Mouse (Mus musculus): ENCODE measurements around the gene Slc51a.
"Not testable (repeated sequence)": the region's sequence is repeated elsewhere in the genome, so short reads cannot be mapped to it uniquely, and the experiment has no call there.

The Slc51a gene

DNA sequence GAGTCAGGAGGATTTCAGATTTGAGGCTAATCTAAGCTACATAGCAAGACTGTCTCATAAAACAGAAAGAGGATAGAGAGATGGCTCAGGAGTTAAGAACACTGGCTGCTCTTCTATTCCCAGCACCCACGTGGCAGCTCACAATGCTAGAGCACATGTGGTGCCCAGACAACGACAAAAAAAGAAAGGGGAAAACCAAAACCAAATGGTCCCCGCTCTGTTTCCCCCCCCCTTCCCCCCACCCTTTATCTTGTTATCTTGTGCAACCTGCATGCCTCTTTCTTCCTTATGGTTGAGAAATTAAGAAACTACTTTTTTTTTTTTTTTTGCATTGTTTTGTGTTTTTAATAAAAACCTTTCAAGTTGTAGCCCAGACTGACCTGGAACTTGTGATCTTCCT lies 19.2 kb downstream of the Slc51a start:
- DNase-seq (ENCODE audit: low spot score) = no peak

DNA sequence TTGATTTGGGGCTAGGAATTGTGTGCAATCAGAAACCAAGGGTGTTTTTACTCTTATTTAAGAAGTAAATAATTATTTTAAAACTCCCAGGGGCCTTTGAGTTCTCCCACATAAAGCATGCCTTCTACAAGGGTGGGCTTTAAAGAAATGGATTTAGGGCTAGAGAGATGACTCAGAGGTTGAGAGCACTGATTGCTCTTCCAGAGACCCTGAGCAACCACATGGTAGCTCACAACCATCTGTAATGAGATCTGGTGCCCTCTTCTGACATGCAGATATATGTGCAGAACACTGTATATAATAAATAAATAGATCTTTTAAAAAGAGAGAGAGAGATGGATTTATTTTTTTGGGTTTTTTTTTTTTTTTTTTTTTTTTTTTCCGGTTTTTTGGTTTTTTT lies 22.8 kb downstream of the Slc51a start:
- no peak for DNase-seq (ENCODE audit: low spot score)

- no peak for DNase-seq (ENCODE audit: low spot score)
Measured at GRCm38 (mm10) chr16:32463426-32463825, 24.3 kb downstream of the Slc51a start.

DNA sequence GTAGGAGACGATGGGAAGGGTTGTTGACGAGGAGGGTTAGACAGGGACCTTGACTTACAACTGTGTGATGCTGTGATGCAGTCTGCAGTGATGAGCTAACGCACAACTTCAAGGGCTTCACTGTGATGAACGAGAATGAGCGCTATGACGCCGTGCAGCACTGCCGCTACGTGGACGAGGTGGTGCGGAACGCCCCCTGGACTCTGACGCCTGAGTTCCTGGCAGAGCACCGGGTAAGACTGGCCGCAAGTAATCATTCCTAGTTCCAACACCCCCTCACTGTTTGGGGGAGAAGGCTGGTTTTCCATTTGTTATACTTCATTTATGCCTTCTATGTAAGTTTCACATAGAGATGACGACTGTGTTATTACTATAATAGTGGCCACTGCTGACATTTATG lies 24.7 kb downstream of the Slc51a start:
- no peak for DNase-seq (ENCODE audit: low spot score)

GRCm38 (mm10) chr16:32461713-32462112 lies 26.0 kb downstream of the Slc51a start:
- DNase-seq (ENCODE audit: low spot score) = no peak

DNA sequence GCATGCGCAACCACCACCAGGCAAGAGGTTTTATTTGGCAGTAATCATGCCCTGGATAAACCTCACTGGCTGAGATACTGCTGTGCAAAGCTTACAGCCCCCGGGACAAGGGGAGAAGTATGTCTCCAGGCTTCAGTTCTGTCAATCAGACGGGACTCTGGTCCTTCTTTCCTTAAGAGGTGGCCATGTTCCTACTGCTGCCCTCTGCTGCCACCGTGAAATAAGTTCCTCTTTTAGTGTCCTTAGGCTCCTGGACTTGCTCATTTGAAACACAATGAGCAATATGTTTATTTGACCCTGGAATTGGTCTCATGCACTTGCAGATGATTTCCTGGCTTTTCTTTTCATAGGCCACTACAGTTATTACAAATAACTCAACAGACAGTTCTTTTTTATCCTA lies 27.2 kb downstream of the Slc51a start:
- DNase-seq (ENCODE audit: low spot score) = no peak

- DNase-seq (ENCODE audit: low spot score) = no peak
Measured at GRCm38 (mm10) chr16:32457589-32458386, 29.9 kb downstream of the Slc51a start.

- DNase-seq (ENCODE audit: low spot score) = no peak
Measured at GRCm38 (mm10) chr16:32456761-32457160, 30.9 kb downstream of the Slc51a start.

DNA sequence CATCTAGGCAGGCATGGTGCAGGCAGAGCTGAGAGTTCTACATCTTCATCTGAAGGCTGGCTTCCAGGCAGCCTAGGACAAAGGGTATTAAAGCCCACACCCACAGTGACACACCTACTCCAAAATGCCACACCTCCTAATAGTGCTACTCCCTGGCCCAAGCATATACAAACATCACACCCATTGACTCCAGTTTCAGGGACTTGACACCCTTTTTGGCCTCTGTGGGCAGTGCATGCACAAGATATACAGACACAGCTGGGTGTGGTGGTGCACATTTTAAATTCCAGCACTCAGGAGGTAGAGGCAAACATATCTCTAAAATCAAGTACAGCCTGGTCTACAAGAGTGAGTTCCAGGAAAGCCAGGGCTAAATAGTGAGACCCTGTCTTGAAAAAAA lies 31.6 kb downstream of the Slc51a start:
- no peak for DNase-seq (ENCODE audit: low spot score)

GRCm38 (mm10) chr16:32454646-32455045 lies 33.0 kb downstream of the Slc51a start:
- no peak for DNase-seq (ENCODE audit: low spot score)

- no peak for DNase-seq (ENCODE audit: low spot score)
Measured at GRCm38 (mm10) chr16:32453102-32453501, 34.6 kb downstream of the Slc51a start.

DNA sequence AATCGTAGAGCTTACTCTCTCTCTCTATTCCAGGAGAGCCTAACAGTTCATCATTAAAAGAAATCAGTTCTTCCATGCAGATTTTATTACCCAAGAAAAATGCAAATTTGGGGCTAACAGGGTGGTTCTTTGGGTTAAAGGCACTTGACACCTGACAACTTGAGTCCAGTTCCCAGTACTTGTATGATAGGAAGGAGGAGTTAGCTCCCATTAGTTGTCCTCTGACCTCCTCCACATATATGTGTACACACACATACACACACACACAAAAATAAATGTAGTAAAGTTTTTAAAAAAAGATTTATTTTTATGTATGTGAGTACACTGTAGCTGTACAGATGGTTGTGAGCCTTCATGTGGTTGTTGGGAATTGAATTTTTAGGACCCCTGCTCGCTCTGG lies 37.5 kb downstream of the Slc51a start:
- no peak for DNase-seq (ENCODE audit: low spot score)

DNA sequence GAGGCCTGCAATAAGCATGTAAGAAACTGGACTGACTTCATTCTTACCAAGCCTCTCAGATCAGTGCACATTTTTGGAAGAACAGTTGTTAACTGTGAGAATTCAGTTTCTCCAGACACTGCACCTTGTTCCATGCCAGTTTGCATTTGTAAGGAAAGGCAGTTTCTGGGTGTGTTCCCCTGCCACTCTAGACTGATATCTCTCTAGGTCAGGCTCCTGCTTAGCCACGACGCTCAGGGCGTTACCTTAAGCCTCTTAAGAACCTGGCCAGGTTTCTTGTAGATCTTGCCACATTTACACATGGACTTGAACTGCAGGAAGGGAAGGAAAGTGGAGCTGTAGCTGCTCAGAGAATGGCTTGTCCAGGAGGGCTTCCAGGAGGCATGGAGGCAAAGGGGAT lies 38.0 kb downstream of the Slc51a start:
- no peak for DNase-seq (ENCODE audit: low spot score)

DNA sequence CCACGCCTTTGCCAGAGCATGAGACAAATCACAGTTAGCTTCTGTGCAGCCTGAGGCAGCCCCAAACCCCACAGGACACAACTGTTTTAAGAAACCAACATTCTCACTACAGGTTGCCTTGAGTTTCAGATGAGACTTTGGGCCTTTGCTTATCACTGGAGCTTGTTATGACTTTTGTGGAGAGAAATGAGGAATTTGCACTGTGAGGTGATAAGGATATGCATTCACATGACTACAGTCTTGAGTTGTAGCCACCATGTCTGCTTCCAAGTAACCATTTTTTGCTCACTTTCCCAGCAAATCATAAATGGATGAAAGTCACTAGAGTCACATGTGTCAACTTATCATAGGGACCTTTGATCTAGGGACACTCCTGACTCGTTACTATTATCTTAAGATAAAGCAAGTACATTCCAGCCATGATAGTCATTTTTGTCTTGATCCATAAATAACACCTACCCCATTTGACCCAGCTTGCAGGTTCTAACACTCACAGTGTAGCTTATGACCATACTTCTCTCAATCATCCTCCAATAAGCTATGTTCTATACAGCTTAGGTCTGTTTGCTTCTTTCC lies 41.0 kb downstream of the Slc51a start:
- no peak for DNase-seq (ENCODE audit: low spot score)

DNA sequence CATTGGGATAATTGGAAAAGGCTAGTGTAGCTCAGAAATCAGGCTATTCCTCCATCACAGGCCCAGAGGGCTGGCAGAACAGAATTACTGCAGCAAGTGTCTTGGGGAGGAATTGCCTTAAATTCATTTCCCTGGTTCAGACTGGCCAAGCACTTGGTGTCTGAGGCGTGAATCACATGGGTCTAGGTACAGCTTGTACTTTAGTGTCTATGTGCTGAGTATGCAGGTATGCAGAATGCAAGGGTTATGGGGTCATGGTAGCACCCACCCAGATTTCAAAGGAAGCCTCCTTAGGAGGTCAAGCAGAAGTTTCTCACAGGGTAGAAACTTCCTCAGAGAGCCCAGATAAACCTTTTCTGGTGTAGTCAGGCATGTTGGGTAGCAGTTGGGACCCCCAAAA lies 42.1 kb downstream of the Slc51a start:
- DNase-seq (ENCODE audit: low spot score) = no peak

DNA sequence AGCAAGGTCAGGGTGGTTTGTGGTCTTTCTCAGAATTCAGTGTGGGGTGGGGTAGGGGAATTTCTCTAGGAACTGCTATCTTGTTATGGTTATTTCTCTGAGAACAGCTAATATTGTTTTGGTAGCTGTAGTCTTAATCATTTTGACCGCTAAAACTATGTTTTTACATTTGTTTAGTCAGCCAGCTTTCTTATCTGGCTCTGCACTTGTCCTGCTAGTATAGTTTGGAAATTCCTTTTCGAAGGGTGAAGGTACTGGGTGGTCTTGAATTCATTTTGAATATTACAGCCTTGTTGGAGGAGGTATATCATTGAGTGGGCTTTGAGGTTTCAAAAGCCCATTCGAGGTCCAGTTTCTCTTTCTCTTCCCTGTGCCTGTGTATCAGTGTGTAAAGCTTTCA lies 43.1 kb downstream of the Slc51a start:
- DNase-seq (ENCODE audit: low spot score) = not testable (repeated sequence)

DNA sequence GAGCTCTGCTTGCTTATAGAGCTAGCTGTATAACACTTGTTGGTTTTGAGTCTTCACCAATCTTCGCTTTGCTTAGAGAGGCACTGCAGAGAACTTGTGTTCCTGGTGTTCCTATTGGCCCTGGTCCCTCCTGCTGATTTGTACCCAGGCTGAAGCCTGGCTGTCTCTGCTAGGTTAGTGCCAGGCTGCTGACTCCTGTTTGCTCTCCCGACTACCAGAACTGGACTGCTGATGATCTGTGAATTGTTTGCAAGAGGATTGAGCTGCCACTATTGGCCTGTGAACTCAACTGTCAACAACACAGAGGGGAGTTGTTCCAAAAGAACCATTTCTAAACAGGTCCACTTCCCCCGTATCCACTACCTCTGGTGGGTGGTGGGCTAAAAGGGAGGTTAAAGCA lies 46.2 kb downstream of the Slc51a start:
- no peak for DNase-seq (ENCODE audit: low spot score)

DNA sequence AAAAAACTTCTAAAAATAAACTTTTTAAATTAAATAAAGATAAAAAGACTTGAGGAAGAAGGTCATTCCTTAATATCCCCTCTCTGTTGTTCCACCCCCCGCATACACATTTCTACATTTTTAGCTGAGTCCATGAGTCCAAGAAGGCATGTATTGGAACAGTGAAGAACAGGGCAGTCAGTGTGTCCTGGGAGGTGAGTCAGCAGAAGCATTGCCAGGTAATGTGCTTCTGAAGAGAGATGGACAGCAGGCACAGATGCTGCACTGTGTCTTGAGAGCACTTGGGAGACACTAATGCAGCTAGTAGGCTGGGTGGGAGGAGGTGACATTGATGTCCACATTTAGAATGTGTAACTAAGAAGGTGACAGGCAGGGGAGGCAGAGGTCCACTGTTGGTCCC lies 50.4 kb downstream of the Slc51a start:
- DNase-seq (ENCODE audit: low spot score) = no peak

DNA sequence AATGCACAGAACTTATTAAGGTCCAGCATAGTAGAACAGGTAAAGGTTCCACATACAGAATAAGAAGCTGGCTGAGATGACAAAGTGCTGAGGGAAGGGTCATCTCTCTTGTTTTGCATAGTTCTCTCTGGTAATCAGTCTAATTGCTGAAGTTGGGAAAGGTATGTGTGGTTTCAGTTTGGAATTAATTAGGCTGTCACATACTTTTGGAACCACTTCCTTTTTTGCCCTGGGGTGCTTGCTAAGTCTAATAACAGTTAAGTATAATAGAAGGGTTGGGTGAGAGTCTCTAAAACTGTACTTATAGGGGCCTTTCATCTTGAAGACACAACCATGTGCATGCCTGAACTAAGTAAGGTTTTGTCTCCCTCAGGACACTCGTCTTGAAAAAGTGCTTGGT lies 51.0 kb downstream of the Slc51a start:
- DNase-seq (ENCODE audit: low spot score) = no peak

GRCm38 (mm10) chr16:32434691-32435090 lies 53.0 kb downstream of the Slc51a start:
- DNase-seq (ENCODE audit: low spot score) = no peak

- no peak for DNase-seq (ENCODE audit: low spot score)
Measured at GRCm38 (mm10) chr16:32434066-32434465, 53.6 kb downstream of the Slc51a start.

- no peak for DNase-seq (ENCODE audit: low spot score)
Measured at GRCm38 (mm10) chr16:32433138-32433537, 54.5 kb downstream of the Slc51a start.

DNA sequence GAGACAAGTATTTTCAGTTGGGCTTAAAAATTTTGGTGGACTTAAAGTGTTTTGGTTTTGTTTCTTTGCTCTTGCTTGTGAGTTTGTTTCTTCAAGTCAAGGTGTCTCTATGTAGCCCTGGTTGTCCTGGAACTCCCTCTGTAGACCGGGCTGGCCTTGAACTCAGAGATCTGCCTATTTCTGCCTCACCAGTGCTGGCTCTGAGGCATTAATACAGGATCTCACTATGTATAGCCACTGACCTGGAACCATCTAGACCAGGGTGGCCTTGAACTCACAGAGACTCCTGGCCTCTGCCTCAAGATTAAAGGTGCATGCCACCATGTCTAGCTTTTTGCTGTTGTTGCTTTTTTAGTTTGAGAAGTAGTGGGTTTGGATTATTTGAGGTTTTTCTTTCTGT lies 55.8 kb downstream of the Slc51a start:
- no peak for DNase-seq (ENCODE audit: low spot score)

DNA sequence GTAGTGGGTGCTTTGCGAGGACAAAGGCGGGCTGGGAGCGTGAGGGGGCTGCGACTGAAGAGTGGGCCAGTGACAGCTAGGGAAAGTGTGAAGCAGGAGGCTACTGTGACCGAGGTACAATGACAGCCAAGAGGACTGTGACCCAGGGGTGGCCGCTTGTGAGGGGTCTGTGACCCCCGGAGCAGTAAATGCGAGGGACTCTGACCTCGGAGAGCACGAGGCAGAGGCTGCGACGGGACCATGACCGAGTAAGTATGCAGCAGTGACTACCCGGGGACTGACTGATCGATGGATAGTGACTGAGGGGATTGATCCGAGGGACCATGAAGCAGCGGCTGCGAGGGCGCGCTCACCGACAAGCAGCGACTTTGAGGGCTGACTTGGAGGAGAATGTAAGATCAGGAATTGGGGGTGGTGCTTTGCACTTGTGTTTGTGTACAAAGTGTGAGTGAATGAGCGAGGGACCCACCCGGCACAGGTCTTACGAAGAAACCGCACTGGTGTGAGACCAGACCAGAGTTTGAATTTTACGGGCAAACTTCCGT lies 56.6 kb downstream of the Slc51a start:
- no peak for DNase-seq (ENCODE audit: low spot score)
